Mouse (Mus musculus): ENCODE data around the gene Fbxw8.

Gene Fbxw8

DNA sequence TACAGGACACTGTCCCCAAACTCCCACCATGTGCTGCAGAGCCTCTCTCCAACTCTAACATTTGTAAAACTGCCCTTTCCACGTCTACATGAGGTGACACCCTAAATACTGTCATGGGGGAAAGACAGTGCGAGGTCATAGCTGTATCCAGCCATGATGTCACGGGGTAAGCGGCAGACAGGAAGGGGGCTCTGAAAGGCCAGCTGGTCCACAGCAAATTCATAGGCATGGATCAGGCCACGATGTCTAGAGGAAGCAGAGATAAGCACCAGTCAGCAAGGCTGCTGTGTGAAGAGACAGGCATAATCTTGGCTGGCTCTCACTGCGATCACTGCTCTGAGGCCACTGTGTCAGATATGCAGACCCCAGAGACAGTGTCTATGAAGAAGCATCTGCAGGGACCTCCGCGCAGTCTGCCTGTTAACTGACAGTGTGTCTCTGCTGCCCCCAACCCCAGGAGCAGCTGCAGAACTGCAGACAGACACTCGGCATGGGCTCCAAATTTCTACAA lies 87.2 kb downstream of the Fbxw8 start:
- no peak for DNase-seq

DNA sequence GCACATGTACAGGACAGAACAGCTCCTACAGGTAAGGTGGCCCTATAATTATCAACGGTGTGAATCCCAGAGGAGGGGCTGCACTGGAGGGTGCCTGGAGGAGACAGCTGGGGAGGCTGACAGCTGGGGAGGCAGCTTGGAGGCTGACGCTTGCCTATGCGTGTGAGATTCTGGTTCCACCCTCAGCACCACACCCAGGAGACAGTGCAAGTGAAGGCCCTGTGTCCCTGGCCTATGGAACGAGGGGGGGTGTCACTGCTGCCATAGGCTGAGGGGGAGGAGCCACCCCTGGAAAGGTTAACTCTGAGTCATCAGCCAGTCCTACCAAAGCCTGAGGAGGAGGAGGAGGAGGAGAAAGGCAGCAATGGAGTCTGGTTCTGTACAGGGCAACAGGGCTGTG lies 87.7 kb downstream of the Fbxw8 start:
- DNase-seq, result no peak

- DNase-seq, result peak; percentile 71
These were observed 88.4 kb downstream of the Fbxw8 start for GRCm38 (mm10) chr5:118066828-118067227.

DNA sequence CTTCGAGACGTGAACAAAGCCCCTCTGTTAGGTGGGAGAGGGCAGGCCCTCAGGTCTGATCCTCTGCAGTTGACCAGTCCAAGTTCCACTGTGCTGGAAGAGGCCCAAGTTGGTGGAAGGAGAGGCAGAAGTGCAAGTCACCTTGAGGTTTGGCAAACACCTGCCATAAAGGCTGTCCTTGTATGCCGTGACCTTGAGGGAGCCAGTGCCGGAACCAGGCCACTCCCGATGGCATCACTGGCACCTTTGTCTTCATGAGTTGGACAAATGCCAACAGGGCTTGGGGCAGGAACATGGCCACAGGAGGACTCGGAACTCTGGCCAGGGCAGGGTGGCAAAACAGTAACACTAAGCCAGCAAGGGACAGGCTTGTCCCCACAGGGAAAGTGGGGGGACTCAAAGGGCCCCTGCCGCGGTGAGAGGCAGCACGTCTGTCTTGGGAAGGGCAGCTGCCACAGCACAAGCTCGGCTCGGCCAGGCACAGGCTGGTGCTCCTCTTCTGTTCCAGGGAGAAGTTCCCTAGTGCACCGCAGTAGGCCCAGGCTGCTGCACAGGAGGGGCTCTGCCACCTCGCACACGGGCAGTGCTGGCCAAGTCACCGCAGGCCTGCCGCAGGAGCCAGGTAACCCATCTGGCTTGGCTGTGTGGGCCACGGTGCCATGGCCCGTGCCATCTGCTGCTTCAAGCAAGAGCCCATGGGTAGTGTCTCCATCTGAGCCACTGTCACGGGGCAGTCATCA lies 89.6 kb downstream of the Fbxw8 start:
- DNase-seq, result peak; percentile 67

- DNase-seq, result peak; percentile 52
These were observed 90.9 kb downstream of the Fbxw8 start for GRCm38 (mm10) chr5:118064284-118064901.

GRCm38 (mm10) chr5:118063181-118063621 lies 92.1 kb downstream of the Fbxw8 start:
- DNase-seq, result peak; percentile 74

DNA sequence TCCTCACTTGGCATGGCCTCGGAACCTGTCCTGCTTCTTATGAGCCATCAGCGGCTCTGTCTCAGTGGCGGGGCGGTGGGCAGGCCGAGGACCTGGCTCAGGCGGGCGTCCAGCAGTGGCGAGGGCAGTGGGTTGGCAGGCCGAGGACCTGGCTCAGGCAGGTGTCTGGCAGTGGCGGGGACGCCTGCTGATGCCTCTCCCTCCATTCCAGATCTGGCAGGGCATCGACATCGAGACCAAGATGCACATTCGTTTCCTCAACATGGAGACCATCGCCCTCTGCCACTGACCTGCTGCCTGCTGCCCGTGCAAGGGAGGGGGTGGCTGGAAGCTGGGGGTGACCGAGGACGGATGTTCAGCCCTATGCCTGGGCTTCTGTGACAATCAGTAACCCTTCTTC lies 93.9 kb downstream of the Fbxw8 start:
- DNase-seq, result no peak

- DNase-seq, result no peak
These were observed 95.6 kb downstream of the Fbxw8 start for GRCm38 (mm10) chr5:118059646-118060045.

DNA sequence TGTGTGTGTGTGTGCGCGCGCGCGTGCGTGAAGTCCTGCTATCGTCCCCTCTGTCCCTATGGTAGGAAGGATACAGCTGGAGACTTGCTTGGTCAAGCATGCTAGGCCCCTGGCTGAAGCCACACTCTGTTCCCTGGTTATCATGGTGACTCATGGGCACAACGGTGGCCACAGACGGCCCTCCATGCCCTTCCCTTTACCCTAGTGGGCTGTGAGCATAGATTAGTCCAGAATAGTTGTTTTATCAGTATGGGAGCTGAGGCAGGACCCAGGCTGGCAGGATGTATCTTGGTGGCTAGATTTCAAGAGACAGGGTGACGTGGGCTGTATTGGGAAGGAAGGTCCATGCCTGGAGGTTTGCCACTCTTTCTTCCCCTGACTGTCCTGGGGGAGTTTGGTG lies 96.4 kb downstream of the Fbxw8 start:
- DNase-seq, result no peak

- no peak for DNase-seq
These were observed 97.7 kb downstream of the Fbxw8 start for GRCm38 (mm10) chr5:118057508-118058111.

- DNase-seq, result no peak
These were observed 102.1 kb downstream of the Fbxw8 start for GRCm38 (mm10) chr5:118053205-118053604.

- no peak for DNase-seq
These were observed 103.1 kb downstream of the Fbxw8 start for GRCm38 (mm10) chr5:118051981-118052662.

DNA sequence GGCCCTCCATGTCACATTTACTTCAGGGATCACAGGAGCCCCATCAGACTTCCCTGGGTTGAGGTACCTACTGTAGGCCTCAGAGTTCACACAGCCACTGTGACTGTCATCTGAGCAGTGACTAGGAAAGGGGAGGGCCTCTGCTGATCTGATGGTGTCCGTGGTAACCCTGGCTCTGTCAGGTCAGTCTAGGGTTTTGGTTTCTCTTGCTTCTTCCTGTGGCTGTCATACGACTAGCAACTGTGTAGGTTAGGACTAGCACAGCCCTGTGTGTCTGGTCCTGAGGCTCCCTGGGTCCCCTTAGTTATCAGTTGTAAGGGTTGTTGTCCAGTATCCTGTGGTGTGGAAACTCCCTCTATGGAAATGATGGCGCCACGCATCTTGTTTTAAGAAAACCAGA lies 104.5 kb downstream of the Fbxw8 start:
- DNase-seq, result no peak

DNA sequence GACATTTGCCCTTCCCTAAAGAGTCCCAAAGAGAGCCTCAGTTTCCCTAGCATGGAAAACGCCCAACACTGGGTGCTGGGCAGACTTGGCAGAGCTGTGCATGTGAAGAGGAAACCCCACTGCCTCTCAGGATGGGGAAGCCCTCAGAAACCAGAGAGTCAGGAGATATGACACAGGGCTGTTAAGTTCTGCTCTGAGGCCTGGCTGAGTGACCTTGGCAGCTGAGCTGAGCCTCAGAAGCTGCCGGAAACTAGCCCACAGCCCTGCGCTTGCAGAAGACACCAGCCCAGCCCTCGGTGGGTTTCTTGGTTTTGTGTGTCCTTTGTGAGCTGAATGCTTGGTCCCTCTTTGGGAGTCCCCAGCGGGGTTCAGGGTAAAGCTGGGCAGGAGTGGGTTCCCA lies 106.3 kb downstream of the Fbxw8 start:
- no peak for DNase-seq

- DNase-seq, result no peak
These were observed 106.9 kb downstream of the Fbxw8 start for GRCm38 (mm10) chr5:118048412-118048811.

DNA sequence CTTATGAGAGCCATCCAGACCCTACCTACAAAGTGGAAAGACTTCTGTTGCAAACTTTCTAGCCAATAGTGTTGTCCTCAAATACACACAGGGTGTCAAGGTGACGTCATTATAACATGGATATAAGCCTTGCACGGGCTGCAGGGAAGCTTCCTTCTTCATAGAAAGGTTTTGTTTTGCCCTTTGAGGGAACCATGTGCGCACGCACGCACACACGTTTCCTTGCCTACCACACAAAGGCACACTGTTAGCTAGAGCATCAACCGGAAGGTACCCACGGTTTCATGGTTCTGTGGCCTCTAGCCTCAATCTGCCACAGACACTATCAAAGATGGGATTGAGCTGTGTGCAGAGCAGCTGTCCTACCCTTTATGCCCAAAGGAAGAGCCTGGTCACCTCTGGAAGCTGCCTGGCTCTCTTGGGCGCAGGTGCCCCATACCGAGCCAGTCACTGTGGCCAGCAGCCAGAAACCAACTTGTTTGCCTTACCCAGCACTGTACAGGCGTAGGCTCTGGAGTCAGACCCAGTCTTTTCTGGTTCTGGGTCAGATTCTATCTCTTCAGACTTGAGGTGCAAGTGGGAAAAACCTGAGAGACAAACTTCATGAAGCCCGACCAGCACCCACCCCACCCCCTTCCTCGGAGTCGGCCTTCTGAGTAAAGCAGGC lies 108.0 kb downstream of the Fbxw8 start:
- DNase-seq, result no peak

GRCm38 (mm10) chr5:118045385-118045784 lies 109.9 kb downstream of the Fbxw8 start:
- no peak for DNase-seq

DNA sequence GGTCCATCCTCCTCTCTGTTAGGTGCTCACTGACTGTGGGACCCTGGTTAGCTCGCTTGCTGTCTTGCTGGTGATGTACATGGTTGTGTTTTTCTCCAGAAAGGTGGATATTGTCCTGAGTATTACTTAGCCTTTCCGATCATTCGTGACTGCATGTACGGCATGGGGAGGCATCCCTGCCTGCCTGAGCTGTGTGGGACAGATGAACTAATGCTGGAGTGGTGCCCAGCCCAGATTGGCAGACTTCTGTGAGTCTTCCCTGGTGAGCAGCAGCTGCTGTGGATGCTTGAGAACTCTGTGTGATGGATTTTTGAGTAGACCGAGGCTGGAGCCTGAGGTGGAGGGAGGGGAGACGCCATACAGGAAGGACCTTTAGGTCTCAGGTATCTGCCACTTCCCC lies 110.4 kb downstream of the Fbxw8 start:
- no peak for DNase-seq

DNA sequence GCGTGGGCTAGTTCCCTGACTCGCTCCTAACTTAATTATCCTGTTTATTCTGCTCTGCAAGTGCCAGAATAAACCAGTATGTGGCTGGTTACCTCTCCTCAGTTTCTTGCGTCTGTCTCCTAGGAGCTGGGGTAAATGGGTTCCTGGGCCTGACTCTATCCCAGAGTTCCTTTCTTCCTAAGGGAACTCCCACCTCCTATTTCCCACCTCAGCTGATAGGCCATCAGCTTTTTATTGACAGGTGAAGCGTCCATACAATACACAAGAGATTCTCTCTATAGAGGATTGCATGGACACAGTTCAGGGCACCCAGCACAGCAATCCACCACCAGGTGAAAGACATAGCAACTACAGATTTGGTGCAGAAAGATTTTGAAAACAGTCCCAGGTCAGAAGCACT lies 111.5 kb downstream of the Fbxw8 start:
- DNase-seq, result no peak

DNA sequence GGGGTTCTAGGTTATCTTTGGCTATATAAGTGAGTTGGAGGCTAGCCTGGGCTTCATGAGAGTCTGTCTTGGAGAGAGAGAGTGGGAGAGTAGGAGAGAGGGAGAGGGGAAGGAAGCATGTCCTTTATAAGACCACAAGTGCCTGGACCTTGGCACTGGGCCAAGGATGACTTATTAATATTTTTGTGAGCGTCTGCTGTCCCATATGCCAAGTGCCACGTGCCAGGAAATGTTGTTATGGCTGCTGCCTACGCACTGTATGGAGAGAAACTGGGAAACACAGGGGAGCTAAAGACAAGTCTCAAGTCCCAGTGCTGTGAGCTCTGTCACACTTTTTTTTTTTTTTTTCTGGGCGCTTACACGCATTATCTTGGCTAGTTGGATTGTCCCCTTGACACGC lies 112.7 kb downstream of the Fbxw8 start:
- DNase-seq, result no peak

GRCm38 (mm10) chr5:118039241-118039668 lies 116.0 kb downstream of the Fbxw8 start:
- DNase-seq, result no peak

- DNase-seq, result peak; percentile 89
These were observed 117.3 kb downstream of the Fbxw8 start for GRCm38 (mm10) chr5:118037798-118038484.
